Mouse (Mus musculus): ENCODE data around the gene Olfml1.
A peak's percentile ranks its signal among the peaks of the same experiment; 100 is the strongest.

Olfml1 gene

DNA sequence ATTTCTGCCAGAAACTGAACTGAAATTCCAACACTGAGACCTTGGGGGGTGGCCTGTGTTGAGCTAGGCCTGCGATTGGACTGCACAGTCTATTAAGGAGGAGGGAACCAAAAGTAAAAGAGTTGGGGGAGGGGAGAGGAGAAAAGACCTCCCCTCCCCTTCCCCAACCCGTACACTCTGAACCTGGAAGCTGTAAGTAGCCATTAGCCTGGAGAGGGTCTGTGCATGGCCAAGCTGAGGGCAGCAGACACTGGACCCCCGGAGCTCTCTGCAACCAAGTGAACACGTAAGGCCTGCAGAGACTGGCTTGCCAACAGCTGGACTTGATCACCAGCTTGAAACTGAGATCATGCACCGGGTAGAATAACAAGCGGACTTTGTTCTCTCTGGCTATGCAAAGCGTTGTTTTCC, at the start of gene Olfml1:
Gene Olfml1, plus strand, starts transcription at position 186 of the 411 bp plus-strand sequence.
- no peak for ATAC-seq (ENCODE audit: insufficient number of reproducible peaks, low FRiP score, low TSS enrichment)

DNA sequence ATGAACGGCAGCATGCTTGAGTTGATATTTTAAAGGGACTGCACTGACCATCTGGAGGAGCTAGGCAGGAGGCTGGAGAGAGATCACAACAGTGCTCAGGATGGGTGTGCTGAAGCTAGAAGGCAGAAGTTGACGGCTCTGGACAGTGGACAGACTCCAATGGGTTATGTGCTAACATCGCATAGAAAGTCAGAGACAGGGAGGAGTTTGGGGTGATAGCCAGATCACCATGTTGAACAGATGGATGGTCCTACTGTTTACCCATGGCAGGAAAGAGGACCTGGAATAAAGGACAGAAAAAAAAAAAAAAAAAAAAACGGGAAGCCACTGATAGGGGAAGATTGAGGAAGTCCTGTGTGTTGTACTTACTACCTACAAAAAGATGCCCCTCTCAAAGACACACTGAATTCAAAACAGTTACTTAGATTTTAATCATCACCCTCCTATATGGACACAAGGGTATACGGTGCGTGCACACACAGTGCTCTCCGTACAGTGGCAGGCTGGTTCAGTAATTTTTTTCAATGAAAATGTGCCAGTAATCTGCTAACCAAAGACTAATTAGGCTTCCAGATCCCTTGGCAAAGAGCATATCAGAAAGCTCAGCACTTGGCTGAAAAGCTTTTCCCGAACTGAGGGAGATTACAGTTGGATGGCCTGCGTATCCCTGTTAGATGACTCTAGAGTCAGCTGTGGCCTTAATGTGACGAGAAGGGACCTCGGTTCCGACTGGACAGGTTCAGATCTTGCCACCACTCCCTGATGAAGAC, 47.8 kb upstream of the Olfml1 start:
- peak; percentile 79 for ATAC-seq (ENCODE audit: insufficient number of reproducible peaks, low FRiP score, low TSS enrichment)

DNA sequence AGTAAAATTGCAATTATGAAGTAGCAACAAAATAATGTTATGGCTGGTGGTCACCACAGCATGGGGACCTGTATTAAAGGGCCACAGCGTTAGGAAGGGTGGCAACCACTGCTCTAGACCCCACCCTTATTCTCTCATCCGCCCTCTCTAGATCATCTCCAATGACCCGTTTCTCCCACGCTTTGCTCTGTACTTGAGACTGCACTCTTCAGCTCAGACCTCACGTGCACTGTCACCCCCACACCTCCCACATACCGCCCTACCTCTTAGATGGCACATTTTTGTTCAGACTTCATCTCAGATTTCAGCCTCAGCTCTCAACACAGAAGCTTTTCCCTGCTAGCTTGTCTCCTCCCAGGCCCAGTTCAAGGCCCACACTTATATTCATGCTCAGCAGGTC, 45.8 kb upstream of the Olfml1 start:
- ATAC-seq (ENCODE audit: insufficient number of reproducible peaks, low FRiP score, low TSS enrichment) = no peak

DNA sequence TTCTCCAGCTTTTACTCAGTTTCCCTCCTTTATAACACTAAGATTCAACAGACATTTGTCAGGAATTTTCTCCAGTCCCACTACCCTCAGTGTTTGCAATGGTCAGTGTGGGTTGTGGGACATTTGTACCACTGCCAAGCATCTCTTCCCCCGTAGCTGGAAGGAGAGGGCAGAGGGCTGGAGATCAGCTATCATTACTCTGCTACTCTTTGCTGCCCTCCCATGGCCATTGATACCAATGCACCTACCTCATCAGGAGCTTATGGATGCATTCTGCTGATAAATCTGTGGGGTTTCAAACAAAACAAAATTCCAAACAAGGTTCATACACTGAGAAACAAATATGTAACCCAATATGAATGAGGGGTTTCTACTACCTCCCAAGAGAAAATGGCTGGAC, 40.9 kb upstream of the Olfml1 start:
- 0 out of 2 replicates have a peak, but pooled peaks have one; percentile 59 for ATAC-seq (ENCODE audit: insufficient number of reproducible peaks, low FRiP score, low TSS enrichment)

DNA sequence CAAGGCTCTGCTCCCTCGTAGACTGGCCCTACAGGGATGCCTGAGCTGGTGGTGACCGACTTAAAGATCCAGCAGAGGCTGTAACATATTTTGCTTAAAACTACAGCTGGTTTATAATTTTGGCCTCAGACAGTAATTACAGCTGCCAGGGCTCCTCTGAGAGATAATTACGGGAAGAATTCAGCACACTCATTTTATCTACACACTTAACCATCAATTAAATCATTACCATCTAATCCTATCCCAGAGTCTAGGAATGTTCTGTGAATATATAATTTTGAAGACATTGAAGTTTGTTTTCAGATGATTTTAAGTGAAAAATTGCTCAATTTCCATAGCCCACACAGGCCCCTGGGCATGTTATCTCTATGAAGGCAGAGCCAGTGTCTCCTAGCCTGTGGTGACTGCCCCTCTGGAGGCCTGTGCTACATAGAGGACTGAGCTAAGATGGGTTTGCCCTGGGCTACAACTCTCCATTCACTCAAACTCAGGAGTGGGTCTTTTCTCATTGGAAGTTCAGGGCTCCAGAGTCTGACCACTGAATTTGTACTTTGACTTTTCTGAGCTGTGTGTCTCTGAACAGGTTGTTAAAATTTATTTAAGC, 39.0 kb upstream of the Olfml1 start:
- no peak for ATAC-seq (ENCODE audit: insufficient number of reproducible peaks, low FRiP score, low TSS enrichment)

DNA sequence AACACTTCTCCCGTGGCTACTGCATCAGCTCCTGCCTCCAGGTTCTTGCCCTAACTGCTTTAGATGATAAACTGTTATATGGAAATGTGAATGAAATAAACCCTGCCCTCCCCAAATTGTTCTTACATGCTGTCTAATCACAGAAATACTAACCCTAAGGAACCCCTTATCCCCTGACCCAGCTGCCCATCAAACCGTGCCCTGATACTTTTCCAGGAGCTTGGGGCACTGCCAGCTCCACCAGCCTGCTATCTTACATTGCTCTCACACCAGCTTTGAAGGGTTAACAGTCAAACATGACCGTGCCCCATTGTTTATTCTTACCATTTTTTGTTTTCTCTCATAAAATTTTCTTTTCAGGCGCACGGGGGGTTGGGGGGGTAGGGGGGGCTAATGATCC, 37.9 kb upstream of the Olfml1 start:
- no peak for ATAC-seq (ENCODE audit: insufficient number of reproducible peaks, low FRiP score, low TSS enrichment)

DNA sequence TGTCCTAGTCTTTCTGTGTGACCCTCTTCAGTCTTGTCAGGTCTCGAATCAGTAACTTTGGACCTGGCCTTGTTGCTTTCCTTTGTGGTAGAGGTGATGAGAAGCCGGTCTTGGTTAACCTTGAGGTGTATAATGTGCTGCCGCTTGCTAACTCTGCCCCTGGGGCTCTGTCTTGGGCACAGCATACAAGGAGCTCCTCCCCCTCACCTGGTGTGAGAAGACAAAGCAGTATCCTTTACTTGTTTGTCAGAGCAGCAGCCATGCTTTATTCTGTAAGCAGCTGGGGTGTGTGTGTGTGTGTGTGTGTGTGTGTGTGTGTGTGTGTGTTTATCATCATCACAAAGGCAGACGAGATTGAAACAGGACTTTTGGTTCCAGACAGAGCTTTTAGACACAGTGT, 31.9 kb upstream of the Olfml1 start:
- no peak for ATAC-seq (ENCODE audit: insufficient number of reproducible peaks, low FRiP score, low TSS enrichment)

DNA sequence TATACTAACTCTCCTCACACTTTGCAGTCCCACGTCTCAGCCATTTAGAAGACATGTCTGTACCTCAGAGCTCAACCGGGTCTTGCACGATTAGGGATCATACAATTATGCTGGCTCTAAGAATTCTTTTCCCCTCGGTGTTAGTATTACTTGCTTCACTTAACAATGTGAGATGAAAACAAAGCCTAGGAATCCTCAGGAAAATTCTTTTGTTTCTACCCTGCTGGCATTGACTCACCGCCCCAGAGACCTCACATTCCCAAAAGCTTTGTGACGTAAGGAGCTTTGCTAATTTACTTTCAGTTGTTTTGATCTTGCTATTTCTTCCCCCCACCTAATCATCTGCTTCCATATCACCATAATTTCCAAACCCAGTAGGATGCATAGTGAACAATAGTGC, 30.7 kb upstream of the Olfml1 start:
- ATAC-seq (ENCODE audit: insufficient number of reproducible peaks, low FRiP score, low TSS enrichment) = no peak

DNA sequence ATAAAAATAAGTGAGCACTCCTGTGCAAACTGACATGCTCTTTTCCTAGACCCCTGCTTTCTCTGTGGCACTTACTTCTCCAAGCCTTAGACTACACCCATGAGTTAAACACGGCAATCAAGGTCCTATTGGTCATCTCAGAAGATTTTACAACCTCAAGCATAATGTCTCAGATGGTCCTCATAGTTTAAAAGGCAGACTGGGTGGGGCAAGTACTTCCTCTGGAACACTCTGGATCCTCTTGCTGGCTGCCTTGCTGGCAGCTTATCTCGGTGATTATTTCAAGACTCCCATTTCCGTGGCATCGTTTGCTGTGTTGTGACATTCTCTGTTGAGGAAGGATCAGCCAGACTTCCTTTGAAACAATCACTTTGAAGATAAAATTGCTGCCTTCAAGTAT, 27.2 kb upstream of the Olfml1 start:
- no peak for ATAC-seq (ENCODE audit: insufficient number of reproducible peaks, low FRiP score, low TSS enrichment)

DNA sequence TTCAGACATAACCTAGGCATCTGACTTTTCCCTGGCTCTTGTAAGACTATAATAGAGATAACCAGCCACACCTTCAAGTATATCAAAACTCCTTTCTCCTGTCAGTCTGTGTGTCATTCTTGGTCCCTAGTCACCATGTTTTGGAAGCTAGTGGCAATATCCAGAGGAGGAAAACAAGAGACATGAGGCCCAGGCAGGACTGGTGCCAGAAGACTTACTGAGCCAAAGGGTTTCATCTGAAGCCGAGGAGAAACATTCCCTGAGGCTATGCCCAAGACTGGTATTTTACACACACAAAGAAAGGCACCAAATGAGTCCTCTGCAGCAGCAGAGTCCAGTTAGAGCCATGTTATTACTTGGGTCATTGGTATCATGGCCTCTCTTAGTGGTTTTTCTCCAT, 22.2 kb upstream of the Olfml1 start:
- no peak for ATAC-seq (ENCODE audit: insufficient number of reproducible peaks, low FRiP score, low TSS enrichment)

DNA sequence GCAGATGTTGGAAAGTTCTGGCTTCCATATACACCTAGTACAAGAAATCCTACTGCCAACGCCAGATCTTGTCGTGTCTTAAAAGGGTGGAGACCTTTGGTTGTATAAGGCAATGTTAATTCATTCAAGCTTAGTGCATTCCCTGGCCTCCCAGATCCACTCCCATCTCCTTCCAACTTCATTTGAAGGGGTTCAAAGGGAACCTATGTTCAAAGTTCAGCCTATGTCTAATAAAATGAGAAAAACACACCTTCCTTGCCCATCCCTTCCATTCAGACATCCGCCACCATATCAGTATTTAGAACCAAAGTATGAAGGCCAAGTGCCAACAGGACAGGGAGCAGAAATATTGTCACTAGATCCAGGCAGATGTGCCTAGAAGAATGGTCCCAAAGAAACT, 19.4 kb upstream of the Olfml1 start:
- ATAC-seq (ENCODE audit: insufficient number of reproducible peaks, low FRiP score, low TSS enrichment) = no peak

DNA sequence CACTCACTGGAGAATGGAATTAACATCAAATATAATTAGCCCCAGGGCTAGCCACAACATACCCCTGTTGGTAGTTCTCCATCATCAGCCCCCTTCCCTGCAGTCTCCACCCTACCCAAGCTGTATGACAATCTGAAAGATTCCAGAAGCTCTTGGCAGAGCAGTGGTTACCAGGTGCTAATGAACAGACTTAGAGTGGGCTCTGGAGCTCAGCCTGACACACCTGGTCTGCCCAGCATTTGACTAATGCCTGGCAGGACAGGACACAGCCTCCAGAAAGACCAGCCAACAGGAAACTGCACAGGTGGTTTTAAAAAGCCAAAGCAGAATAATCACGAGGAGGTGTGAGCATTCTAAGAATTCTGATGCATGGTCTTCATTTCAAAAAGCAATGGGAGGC, 13.8 kb upstream of the Olfml1 start:
- ATAC-seq (ENCODE audit: insufficient number of reproducible peaks, low FRiP score, low TSS enrichment) = no peak

DNA sequence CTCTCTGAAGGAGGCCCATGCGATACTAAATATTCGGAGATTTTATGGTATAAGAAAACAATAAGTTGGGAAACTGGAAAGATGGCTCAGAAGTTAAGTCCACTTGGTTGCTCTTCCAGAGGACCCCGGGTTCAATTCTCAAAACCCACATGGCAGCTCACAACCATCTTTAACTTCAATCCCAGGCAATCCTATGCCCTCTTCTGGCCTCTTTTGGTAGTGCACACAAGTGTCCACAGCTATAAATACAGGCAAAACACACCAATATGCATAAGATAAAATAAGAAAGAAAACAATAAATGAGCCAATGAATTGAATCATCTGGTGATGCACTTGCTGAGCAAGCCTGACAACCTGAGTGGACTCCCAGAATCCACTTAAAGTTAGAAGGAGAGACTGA, 11.3 kb upstream of the Olfml1 start:
- no peak for ATAC-seq (ENCODE audit: insufficient number of reproducible peaks, low FRiP score, low TSS enrichment)

DNA sequence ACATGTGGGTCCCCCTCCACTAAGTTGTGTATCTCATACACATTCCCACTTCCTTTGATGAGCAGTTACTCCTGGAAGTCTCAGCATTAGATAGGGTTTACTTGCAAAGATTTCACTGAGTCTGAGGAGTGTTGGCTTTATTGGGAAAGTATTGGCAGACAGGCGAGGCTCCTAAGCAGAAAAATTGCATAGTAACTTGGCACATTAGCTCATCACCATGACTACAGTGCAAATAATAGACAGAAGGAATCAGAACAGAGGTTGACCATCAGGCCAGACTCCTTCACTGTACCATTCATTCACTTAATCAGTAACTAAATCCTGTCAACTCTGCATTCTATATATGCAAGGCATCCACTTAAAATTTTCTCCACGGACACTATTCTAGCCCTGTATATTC, 6.6 kb upstream of the Olfml1 start:
- no peak for ATAC-seq (ENCODE audit: insufficient number of reproducible peaks, low FRiP score, low TSS enrichment)

DNA sequence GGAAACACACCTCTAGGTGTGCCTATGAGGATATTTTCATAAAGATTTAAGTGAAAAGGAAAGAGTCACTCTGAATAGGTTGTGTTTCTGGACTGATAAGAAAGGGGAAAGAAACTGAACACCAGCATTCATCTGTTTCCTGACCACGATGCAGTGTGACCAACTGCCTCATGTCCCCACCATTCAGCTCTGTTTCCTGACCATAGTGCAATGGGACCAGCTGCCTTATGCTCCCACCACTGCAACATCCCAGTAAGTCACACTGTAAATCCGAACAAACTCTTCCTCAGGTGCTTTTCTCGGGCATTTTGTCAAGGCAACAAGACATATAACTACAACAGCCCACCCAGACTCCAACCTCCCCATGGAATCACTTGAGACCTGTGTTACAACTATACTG, 5.7 kb upstream of the Olfml1 start:
- ATAC-seq (ENCODE audit: insufficient number of reproducible peaks, low FRiP score, low TSS enrichment) = no peak

DNA sequence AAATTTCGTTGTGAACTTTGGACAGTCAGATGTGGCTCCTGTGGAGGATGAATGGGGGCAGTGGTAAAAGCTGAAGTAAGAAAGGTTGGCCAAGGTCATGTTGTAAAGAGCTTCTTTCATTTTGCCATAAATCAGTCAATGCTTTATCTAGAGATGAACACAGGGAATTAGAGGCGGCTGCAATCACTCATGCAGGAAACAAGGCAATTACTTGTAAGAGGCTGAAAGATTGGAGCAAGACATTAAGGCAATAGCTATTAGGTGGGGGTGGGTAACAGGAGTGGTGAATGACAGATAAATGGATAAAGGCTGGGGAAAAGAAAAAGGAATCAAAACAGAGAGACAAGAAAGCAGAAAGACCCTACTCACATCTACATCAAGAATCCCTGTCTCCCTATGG, 3.5 kb upstream of the Olfml1 start:
- no peak for ATAC-seq (ENCODE audit: insufficient number of reproducible peaks, low FRiP score, low TSS enrichment)

DNA sequence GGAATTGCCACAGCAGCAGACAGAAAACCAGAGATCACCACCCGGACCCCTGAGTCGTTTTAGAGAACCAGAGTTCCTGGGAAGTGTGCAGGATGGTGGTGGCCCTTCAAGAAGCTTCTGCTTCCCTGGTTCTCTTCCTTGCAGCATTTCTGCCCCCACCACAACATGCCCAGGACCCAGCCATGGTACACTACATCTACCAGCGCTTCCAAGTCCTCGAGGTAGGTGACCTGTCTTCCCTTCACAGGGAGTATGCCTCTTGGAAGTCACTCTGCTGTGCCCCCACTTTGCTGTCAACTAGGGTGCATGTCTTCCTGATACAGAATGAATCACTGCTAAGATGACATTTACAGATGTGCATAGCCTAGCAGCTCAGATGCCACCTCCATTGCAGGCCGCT, 428 bp downstream of the Olfml1 start:
- no peak for ATAC-seq (ENCODE audit: insufficient number of reproducible peaks, low FRiP score, low TSS enrichment)

DNA sequence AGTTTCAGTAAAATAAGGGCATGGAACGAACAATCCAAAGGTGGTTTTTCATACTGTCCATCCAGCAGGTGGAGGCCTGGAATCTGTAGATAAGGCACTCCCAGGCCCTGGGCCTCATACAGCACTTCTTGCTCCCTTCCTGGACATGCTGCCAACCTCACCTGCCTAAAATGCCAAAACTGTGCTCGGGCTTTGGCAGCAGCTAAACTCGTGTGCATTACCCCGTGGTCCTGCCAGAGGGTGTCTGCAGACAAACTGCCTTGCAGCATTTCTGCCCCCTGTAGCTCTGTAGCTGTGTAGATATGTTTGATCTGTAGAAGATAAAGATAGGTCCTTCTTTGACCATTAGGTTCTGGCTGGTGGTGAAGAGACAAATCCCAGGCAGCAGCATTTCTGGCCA, 1.7 kb downstream of the Olfml1 start:
- 0 out of 2 replicates have a peak, but pooled peaks have one; percentile 49 for ATAC-seq (ENCODE audit: insufficient number of reproducible peaks, low FRiP score, low TSS enrichment)

DNA sequence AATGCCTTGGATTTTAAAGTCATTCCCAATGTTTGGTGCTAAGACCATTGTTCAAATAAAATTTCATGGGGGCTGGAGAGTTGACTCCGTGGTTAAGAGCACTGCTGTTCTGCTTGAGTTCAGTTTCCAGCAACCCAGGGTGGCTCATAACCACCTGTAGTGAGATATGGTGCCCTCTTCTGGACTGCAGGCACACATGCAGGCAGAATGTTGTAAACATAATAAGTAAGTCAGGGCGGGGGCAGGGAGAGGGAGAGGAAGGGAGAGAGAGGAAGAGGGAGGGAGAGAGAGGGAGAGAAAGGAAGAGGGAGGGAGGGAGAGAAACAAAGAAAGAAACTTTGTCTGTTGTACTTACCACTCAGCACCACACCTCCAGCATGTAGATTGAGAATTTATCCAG, 6.6 kb downstream of the Olfml1 start:
- ATAC-seq (ENCODE audit: insufficient number of reproducible peaks, low FRiP score, low TSS enrichment) = no peak

DNA sequence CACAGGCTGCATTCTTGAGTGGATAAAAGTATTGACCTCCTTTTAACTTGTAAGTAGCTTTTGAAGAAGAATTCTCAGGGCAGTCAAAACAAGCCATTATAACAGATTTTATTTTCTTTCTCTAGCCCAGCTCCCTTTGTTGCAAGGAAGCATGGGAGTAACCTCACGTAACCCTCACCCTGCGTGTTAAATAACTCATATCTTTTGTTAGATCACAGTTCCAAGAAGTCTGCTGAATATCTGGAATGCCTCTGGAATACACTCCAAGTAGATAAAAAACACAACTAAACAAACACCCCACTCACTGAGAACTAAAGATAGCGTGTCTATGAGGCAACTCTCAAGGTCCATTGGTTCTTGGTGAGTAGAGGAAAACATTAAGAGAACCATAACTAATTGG, 7.0 kb downstream of the Olfml1 start:
- ATAC-seq (ENCODE audit: insufficient number of reproducible peaks, low FRiP score, low TSS enrichment) = no peak

DNA sequence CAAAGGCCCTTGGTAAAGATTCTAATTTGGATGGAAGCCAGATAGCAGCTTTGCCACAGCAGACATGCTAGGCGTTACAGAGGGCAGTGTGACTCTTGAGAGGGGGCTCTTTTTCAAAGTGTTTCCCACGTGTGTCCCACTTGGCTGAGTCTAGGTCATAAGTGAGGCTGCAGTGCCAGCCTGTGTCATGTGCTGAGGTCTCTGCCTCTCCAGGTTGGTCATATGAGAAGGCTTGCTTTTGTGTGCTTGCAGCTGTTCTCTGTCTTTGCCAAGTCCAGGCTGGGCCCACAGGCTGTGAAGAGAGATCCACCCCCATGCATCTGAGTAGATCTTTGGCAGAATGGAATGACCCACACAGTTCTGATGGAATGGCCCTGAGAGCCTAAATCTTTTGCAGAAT, 25.4 kb downstream of the Olfml1 start:
- ATAC-seq (ENCODE audit: insufficient number of reproducible peaks, low FRiP score, low TSS enrichment) = no peak

DNA sequence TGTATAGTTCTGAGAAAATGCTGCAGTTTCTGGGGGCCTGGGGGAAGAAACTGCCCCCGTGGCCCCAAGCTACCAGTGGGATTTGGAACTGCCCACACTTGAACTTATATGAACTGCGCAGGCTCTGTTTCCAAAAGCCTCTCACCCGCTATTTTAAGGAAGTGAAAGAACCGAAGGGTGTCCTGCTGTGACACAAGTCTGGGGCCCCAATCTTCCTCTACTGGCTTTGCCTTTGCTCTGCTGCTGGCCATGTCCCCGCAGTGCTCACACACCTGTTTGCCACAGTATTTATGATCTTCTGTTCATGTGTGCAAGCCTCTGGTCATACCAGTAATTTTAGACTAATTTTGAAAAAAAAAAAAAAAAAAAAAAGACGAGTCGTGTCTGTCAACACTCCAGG, 26.7 kb downstream of the Olfml1 start:
- no peak for ATAC-seq (ENCODE audit: insufficient number of reproducible peaks, low FRiP score, low TSS enrichment)
